Mouse (Mus musculus) liver, embryonic 16.5 days (tissue): Measurements from ENCODE around the gene Rffl. TPM values are rescaled to one million over a fixed set of nuclear protein-coding genes. Genes with fewer than 3 reads are reported as not detected.

Experiments
- polyA plus RNA-seq: library from polyadenylated mRNA; unstranded; fragments of >200 nt; fragmentation: Nextera tagmentation; extraction: Ambion mirVana; gene quantifications from 2 replicates; pipeline ENCODE4 v1.2.1, GENCODE M21; 2015

Gene Rffl
- polyA plus RNA-seq, 1 experiment from 2014 or later = 26.4 TPM

Other genes starting within 250 kb of the Rffl start
- 0.18 and 0.30 TPM in 2 replicates for gene Cct6b, start 106.9 kb downstream of the Rffl start, polyA plus RNA-seq
- gene Zfp830, start 106.9 kb downstream of the Rffl start, polyA plus RNA-seq = 16.7 and 16.9 TPM in 2 replicates
- gene Lig3, start 90.1 kb downstream of the Rffl start, polyA plus RNA-seq = 7.9 and 8.4 TPM in 2 replicates
- gene Rad51d, start 19.4 kb upstream of the Rffl start, polyA plus RNA-seq = 4.1 and 4.7 TPM in 2 replicates
- 0.09 and 0.12 TPM in 2 replicates for gene Fndc8, start 20.9 kb upstream of the Rffl start, polyA plus RNA-seq
- 9.1 and 10.7 TPM in 2 replicates for gene Nle1, start 37.2 kb upstream of the Rffl start, polyA plus RNA-seq
- gene Unc45b, start 39.3 kb upstream of the Rffl start, polyA plus RNA-seq = 1.4 and 2.4 TPM in 2 replicates
- 1.6 TPM in 2 replicates for gene Slfn5, start 80.1 kb upstream of the Rffl start, polyA plus RNA-seq
- gene Slfn9, start 120.6 kb upstream of the Rffl start, polyA plus RNA-seq = 4.5 and 5.6 TPM in 2 replicates
- gene Slfn8, start 149.6 kb upstream of the Rffl start, polyA plus RNA-seq = 0.40 and 0.51 TPM in 2 replicates
- gene Slfn2, start 193.9 kb upstream of the Rffl start, polyA plus RNA-seq = 11.2 and 11.7 TPM in 2 replicates
- gene Slfn1, start 245.6 kb upstream of the Rffl start, polyA plus RNA-seq = 1.1 and 1.2 TPM in 2 replicates